Mouse (Mus musculus) CH12.LX (cell line): ENCODE measurements around the gene Sox9. TPM values are rescaled to one million over a fixed set of nuclear protein-coding genes. Genes with fewer than 3 reads are reported as not detected.

ENCODE experiments used
- DNase-seq: peaks from one replicate; pipeline ENCODE4 v3.0.0-alpha.2; 2013; ENCODE audit errors: extremely low read depth
- H3K27ac ChIP-seq: 2 replicates; pipeline ENCODE4 v1.5.1; 2012; ENCODE audit warnings: low read depth, mild to moderate bottlenecking, control low read depth, moderate library complexity; ENCODE audit not compliant: insufficient read depth
- H3K27me3 ChIP-seq: replicated peaks from 2 replicates; pipeline ENCODE3; 2012; ENCODE audit warnings: inconsistent platforms
- H3K36me3 ChIP-seq, 2 experiments: replicated peaks in 1 of 2; 2 replicates each; pipeline versions ENCODE3 to v1.6.1; 2012; ENCODE audit warnings: inconsistent platforms in 1 of 2, low read length in 1 of 2, mild to moderate bottlenecking in 1 of 2, mixed read lengths in 1 of 2, moderate library complexity in 1 of 2; ENCODE audit not compliant: control insufficient read depth in 1 of 2, insufficient read depth in 1 of 2
- H3K4me1 ChIP-seq, 2 experiments: 2 replicates each; pipeline ENCODE4 v1.6.1; 2012; ENCODE audit warnings: inconsistent platforms in 1 of 2, moderate library complexity in 1 of 2; ENCODE audit not compliant: insufficient read depth in 2 of 2, control insufficient read depth in 1 of 2
- H3K4me2 ChIP-seq: 2 replicates; pipeline ENCODE4 v1.6.1; 2012; ENCODE audit warnings: low read depth, mild to moderate bottlenecking, control low read depth; ENCODE audit not compliant: poor library complexity, insufficient read depth, severe bottlenecking
- H3K4me3 ChIP-seq, 3 experiments: fragments of 150-350 bp in 1 of 3; sonication (generic) in 1 of 3; replicated peaks in 1 of 3; 2 replicates each; pipeline versions ENCODE3 to v1.5.1; 2011 to 2012; ENCODE audit warnings: low read depth in 2 of 3, low read length in 2 of 3, mild to moderate bottlenecking in 2 of 3, moderate library complexity in 2 of 3, control low read depth in 1 of 3, improper control_type of control experiment in 1 of 3, inconsistent platforms in 1 of 3, mixed read lengths in 1 of 3; ENCODE audit not compliant: poor library complexity in 1 of 3
- H3K79me2 ChIP-seq: replicated peaks from 2 replicates; pipeline ENCODE4 v1.6.1; 2012; ENCODE audit warnings: mild to moderate bottlenecking, moderate library complexity; ENCODE audit not compliant: control insufficient read depth, poor library complexity, insufficient read depth, severe bottlenecking; ENCODE audit errors: extremely low read depth
- H3K9ac ChIP-seq: 2 replicates; pipeline ENCODE4 v1.6.1; 2012; ENCODE audit warnings: low read depth, mild to moderate bottlenecking, control low read depth, moderate library complexity; ENCODE audit not compliant: insufficient read depth
- H3K9me3 ChIP-seq: replicated peaks from 2 replicates; pipeline ENCODE3; 2012; ENCODE audit warnings: low read length, inconsistent platforms, mixed read lengths
- CHD1 ChIP-seq: IDR thresholded peaks from 2 replicates; pipeline ENCODE4 v1.6.1; 2012; ENCODE audit warnings: low read depth, low read length, improper control_type of control experiment, inconsistent platforms
- CTCF ChIP-seq, 2 experiments: IDR thresholded peaks in 1 of 2; conservative IDR thresholded peaks in 1 of 2; 2 replicates each; pipeline ENCODE4 v1.5.1; 2011 to 2012; ENCODE audit warnings: low read depth in 2 of 2, low read length in 2 of 2, improper control_type of control experiment in 1 of 2, inconsistent platforms in 1 of 2, mild to moderate bottlenecking in 1 of 2, moderate library complexity in 1 of 2
- ELF1 ChIP-seq: IDR thresholded peaks from 2 replicates; pipeline ENCODE4 v1.6.1; 2014; ENCODE audit warnings: low read depth, mild to moderate bottlenecking, inconsistent platforms, low read length, improper control_type of control experiment
- EP300 ChIP-seq: IDR thresholded peaks from 2 replicates; pipeline ENCODE4 v1.6.1; 2011; ENCODE audit warnings: low read length, improper control_type of control experiment
- ETS1 ChIP-seq: conservative IDR thresholded peaks from 2 replicates; pipeline ENCODE4 v1.6.1; 2012; ENCODE audit warnings: low read depth, mild to moderate bottlenecking, inconsistent platforms, low read length, improper control_type of control experiment, moderate library complexity
- GABPA ChIP-seq: IDR thresholded peaks from 2 replicates; pipeline ENCODE4 v1.6.1; 2012; ENCODE audit warnings: low read depth, low read length, improper control_type of control experiment, inconsistent platforms; ENCODE audit not compliant: insufficient replicate concordance
- JUN ChIP-seq: IDR thresholded peaks from 2 replicates; pipeline ENCODE4 v1.6.1; 2011; ENCODE audit warnings: low read depth, mild to moderate bottlenecking, low read length, improper control_type of control experiment, moderate library complexity; ENCODE audit not compliant: insufficient read depth
- JUND ChIP-seq: conservative IDR thresholded peaks from 2 replicates; pipeline ENCODE4 v1.6.1; 2011; ENCODE audit warnings: low read depth, low read length, improper control_type of control experiment
- MAFK ChIP-seq: IDR thresholded peaks from 2 replicates; pipeline ENCODE4 v1.6.1; 2011; ENCODE audit warnings: low read length, improper control_type of control experiment; ENCODE audit not compliant: insufficient replicate concordance
- MYC ChIP-seq: IDR thresholded peaks from 2 replicates; pipeline ENCODE4 v1.6.1; 2011; ENCODE audit warnings: low read depth, mild to moderate bottlenecking, improper control_type of control experiment, low read length
- POLR2AphosphoS2 ChIP-seq: IDR thresholded peaks from 2 replicates; pipeline ENCODE4 v1.6.1; 2011; ENCODE audit warnings: low read depth, low read length, improper control_type of control experiment
- RCOR1 ChIP-seq: conservative IDR thresholded peaks from 2 replicates; pipeline ENCODE4 v1.6.1; 2012; ENCODE audit warnings: low read depth, mild to moderate bottlenecking, inconsistent platforms, low read length, improper control_type of control experiment
- SIN3A ChIP-seq: IDR thresholded peaks from 2 replicates; pipeline ENCODE4 v1.6.1; 2012; ENCODE audit warnings: low read length, improper control_type of control experiment, inconsistent platforms
- TCF12 ChIP-seq: IDR thresholded peaks from 2 replicates; pipeline ENCODE4 v1.6.1; 2014; ENCODE audit warnings: low read depth, mild to moderate bottlenecking, inconsistent platforms, low read length, improper control_type of control experiment
- USF1 ChIP-seq: IDR thresholded peaks from 2 replicates; pipeline ENCODE4 v1.6.1; 2014; ENCODE audit warnings: low read depth, mild to moderate bottlenecking, inconsistent platforms, low read length, improper control_type of control experiment
- dilution Hi-C: fragments of 300-500 bp; cut with MboI; formaldehyde crosslinking; loops from 2 replicates; pipeline ENCODE4 v1.14.3; 2020; ENCODE audit warnings: low sequenced_read_pairs; ENCODE audit not compliant: extremely low pct_unique_long_range_greater_than_20kb, extremely low pct_ligation_motif_present
- in situ Hi-C: fragments of 300-500 bp; cut with MboI; formaldehyde crosslinking; loops from 3 replicates; pipeline ENCODE4 v1.14.3; 2019; ENCODE audit warnings: low sequenced_read_pairs, low pct_ligation_motif_present, low pct_unique_long_range_greater_than_20kb, mixed read lengths
- polyA plus RNA-seq: library from polyadenylated mRNA; unstranded; fragments of >175 nt; gene quantifications from 2 replicates; pipeline ENCODE4 v1.2.1, GENCODE M21; 2012; ENCODE audit warnings: low read depth; ENCODE audit not compliant: insufficient read length
- total RNA-seq, 2 experiments: library from RNA; depleted of rRNA; stranded (reverse); fragments of 300-350 nt in 1 of 2; fragments of >200 nt in 1 of 2; gene quantifications; 2 replicates each; pipeline ENCODE4 v1.2.3; 2012 to 2014

Sox9 gene
- total and polyA plus RNA-seq, 3 experiments = not detected

DNA sequence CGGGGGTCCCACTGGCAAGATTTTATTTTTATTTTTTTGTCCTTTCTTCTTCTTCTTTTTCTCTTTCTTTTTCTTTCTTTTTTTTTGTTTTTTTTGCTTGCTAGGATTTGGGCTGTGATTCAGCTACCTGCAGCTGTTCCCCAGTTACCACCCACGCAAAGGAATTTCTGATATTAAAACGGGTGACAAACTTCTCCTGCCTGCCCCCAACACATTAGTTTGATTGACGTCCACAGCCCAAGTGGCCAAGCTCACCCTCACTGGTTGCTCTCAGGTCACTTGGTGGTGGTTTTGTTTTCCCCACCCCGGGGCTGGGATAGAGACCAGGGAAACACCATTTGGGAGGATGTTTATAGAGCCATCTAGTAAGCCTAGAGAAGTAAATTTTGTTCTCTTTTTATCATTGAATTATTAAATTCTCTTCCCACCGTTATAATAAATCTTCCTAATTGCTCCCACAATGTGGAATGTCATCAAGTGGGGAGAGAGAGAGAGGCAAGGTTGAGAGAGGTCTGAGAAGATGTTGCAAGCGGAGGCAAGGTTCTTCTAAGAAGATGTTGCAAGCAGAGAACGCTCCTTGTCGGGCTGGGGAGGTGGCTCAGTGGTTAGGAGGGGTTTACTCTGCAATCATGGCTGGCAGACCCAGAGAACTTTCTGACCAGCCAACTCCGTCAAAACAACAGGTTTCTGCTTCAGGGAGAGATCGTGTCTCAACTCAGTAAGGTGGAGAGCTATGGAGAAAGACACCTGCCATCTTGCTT, 52.4 kb downstream of the Sox9 start:
- H3K4me2 ChIP-seq = no peak overlapping the region
- dilution Hi-C loops = no loop called here

DNA sequence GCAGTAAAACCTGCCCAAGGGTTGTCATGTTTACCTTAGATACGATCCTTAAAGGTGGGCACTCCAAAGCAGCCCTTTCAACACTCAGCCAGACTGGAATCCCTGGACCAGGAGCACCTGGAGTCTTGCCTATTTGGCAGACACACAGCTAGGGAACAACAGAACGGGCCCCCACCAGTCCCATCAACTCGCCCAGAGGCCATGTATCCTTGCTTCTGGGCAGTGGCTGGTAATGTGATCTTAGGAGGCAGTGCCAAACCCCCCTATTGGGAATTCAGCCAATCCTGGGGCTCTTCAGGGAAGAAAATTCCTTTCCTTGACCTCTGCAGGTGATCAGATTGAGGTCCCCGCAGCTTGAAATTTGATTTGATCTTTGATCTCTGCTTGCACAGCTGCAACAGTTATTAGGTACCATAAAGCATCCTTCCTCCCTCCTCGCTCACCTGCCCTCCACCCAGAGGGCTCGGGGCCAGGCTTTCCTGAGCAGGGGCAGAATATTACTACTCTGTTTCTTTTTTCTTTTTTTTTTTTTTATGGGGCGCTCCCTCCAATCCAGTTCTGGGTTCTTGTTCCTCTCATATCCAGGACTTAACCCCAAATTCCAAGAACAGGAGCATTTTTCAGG, 53.6 kb downstream of the Sox9 start:
- no peak for DNase-seq
- TF ChIP-seq ELF1 (no peak), RCOR1 (no peak), CTCF (conservative IDR thresholded peaks at IDR 0.05 in 1 of 2, IDR thresholded peaks at IDR 0.05 in 1 of 2; ENCODE audit: low read depth in 2 of 2, low read length in 2 of 2) (no peak), MAFK (no peak), JUND (no peak), USF1 (no peak), CHD1 (no peak)
- Histone ChIP-seq H3K4me1 (peaks cover 0 to 36% of the 10 kb centered on the region in 2 experiments; a peak in 2 of 4 replicates), H3K27me3 (no peaks in the 10 kb centered on the region), H3K27ac (no peak overlapping the region), H3K4me2 (no peak overlapping the region), H3K9ac (no peak overlapping the region), H3K79me2 (no peaks in the 10 kb centered on the region), H3K36me3 (no peaks in the 10 kb centered on the region), H3K4me3 (no peak overlapping the region), H3K9me3 (peaks cover 10% of the 10 kb centered on the region)
- in situ Hi-C loops (no loop called here), dilution Hi-C loops (no loop called here)

More for the DNA sequence above, 52.4 kb downstream of the Sox9 start:
- H3K36me3 ChIP-seq = no peaks in the 10 kb centered on the region
- DNase-seq = no peak
- H3K4me3 ChIP-seq = no peak overlapping the region
- H3K27me3 ChIP-seq = no peaks in the 10 kb centered on the region
- no peak for TF ChIP-seq POLR2AphosphoS2
- TF ChIP-seq ETS1 = no peak
- no peak for TF ChIP-seq GABPA
- no peak for TF ChIP-seq EP300
- TF ChIP-seq CHD1 = no peak
- no peak for TF ChIP-seq TCF12
- no peak for TF ChIP-seq JUN
- TF ChIP-seq MAFK = no peak
- TF ChIP-seq MYC = no peak
- no peak for TF ChIP-seq SIN3A
- H3K79me2 ChIP-seq = no peaks in the 10 kb centered on the region
- H3K27ac ChIP-seq = no peak overlapping the region
- in situ Hi-C loops = no loop called here
- peaks cover 10% of the 10 kb centered on the region for H3K9me3 ChIP-seq
- H3K9ac ChIP-seq = no peak overlapping the region
- peaks cover 0 to 25% of the 10 kb centered on the region in 2 experiments; a peak in 2 of 4 replicates for H3K4me1 ChIP-seq
